Mouse (Mus musculus) heart, embryonic 16.5 days (tissue): ENCODE data around the gene Sh3bp5. TPM values are rescaled to one million over a fixed set of nuclear protein-coding genes. Genes with fewer than 3 reads are reported as not detected.
"Not testable (repeated sequence)": the region's sequence is repeated elsewhere in the genome, so short reads cannot be mapped to it uniquely, and the experiment has no call there.

Experiments
- ATAC-seq: fragments of 200-750 bp; cut with Nextera tagmentation; replicated peaks from 2 replicates; pipeline ENCODE4 v1.8.0; 2017; ENCODE audit warnings: moderate number of reproducible peaks; ENCODE audit not compliant: insufficient read depth, low FRiP score; ENCODE audit errors: extremely low read depth
- H3K27ac ChIP-seq: fragments of 300-500 bp; sonication (generic); 2 replicates; pipeline ENCODE4 v1.5.1; 2014; ENCODE audit warnings: mild to moderate bottlenecking, low read length, control low read depth, moderate library complexity
- H3K27me3 ChIP-seq: fragments of 300-500 bp; sonication (generic); 2 replicates; pipeline ENCODE4 v1.6.1; 2014; ENCODE audit warnings: low read length, mixed read lengths; ENCODE audit not compliant: control insufficient read depth, insufficient read depth
- H3K36me3 ChIP-seq: fragments of 300-500 bp; sonication (generic); 2 replicates; pipeline ENCODE4 v1.6.1; 2014; ENCODE audit not compliant: control insufficient read depth, insufficient read depth
- H3K4me1 ChIP-seq: fragments of 300-500 bp; sonication (generic); 2 replicates; pipeline ENCODE4 v1.6.1; 2014; ENCODE audit warnings: low read length, mixed read lengths; ENCODE audit not compliant: control insufficient read depth, insufficient read depth
- H3K4me2 ChIP-seq: fragments of 300-500 bp; sonication (generic); 2 replicates; pipeline ENCODE4 v1.6.1; 2014; ENCODE audit warnings: low read depth, mild to moderate bottlenecking, control low read depth, low read length
- H3K4me3 ChIP-seq: fragments of 300-500 bp; sonication (generic); 2 replicates; pipeline ENCODE4 v1.5.1; 2014; ENCODE audit warnings: mild to moderate bottlenecking, control low read depth, low read length
- H3K9ac ChIP-seq: fragments of 300-500 bp; sonication (generic); 2 replicates; pipeline ENCODE4 v1.6.1; 2014; ENCODE audit warnings: low read length, control low read depth
- H3K9me3 ChIP-seq: fragments of 300-500 bp; sonication (generic); replicated peaks from 2 replicates; pipeline ENCODE4 v1.6.1; 2016; ENCODE audit warnings: low read length; ENCODE audit not compliant: control insufficient read depth
- WGBS: fragments of 180-500 bp; shearing (Covaris S2); extraction: QIAGEN DNeasy Blood & Tissue Kit; methylation state at CpG from one replicate; pipeline ENCODE4 v1.1.7; 2014; 5-methylcytosine and 5-hydroxymethylcytosine counted together
- polyA plus RNA-seq: library from polyadenylated mRNA; unstranded; fragments of >200 nt; fragmentation: Nextera tagmentation; extraction: Ambion mirVana; gene quantifications from 2 replicates; pipeline ENCODE4 v1.2.1, GENCODE M21; 2015

Gene Sh3bp5
- polyA plus RNA-seq, 1 experiment from 2014 or later, result 25.8 TPM

- Histone ChIP-seq H3K4me3 (no peak overlapping the region), H3K27me3 (no peaks in the 10 kb centered on the region), H3K36me3 (no peaks in the 10 kb centered on the region), H3K9me3 (no peaks in the 10 kb centered on the region), H3K4me1 (no peaks in the 10 kb centered on the region), H3K9ac (no peak overlapping the region), H3K4me2 (no peak overlapping the region), H3K27ac (no peak overlapping the region)
- ATAC-seq, result no peak
- 76% methylated on average over 6 of the region's 6 CpGs for WGBS
These were observed 20.3 kb upstream of the Sh3bp5 start for GRCm38 (mm10) chr14:31456064-31456721.

DNA sequence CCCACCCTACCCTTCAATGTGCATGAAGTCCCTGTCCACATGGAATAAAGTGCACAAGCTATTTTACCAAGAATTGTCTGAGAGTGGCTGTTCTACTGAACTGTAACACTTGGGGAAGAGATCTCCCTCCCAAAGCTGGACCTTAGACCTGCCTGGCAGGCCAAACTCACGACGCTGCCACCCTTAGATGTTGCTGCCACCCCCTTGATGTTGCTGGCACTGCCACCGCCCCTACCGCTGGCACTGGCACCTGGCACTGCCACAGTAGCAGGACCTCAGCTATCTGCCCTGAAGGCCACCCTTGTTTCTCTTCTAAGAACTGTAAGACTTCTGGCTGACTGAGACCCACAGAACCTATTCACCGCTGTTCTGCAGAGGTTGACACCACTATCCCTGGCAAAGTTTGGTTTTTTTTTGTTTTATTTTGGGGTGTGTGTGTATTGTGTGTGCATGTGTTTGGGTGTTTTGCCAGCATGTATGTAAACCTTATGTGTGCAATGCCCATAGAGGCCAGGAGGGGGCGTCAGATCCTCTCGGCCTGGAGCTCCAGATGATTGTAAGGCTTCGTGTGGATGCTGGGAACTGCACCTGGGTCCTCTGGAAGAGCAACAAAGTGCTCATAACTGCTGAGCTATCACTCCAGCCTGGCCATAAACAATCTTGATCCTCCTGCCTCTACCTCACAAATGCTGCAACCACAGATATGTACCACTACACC is 19.1 kb upstream of the Sh3bp5 start:
- no peak overlapping the region for H3K4me3 ChIP-seq
- ATAC-seq, result no peak
- H3K9me3 ChIP-seq, result no peaks in the 10 kb centered on the region
- no peak overlapping the region for H3K9ac ChIP-seq
- H3K36me3 ChIP-seq, result no peaks in the 10 kb centered on the region
- H3K27me3 ChIP-seq, result no peaks in the 10 kb centered on the region
- no peak overlapping the region for H3K4me2 ChIP-seq
- no peak overlapping the region for H3K27ac ChIP-seq
- H3K4me1 ChIP-seq, result no peaks in the 10 kb centered on the region
- 84% methylated on average over 8 of the region's 8 CpGs for WGBS

- WGBS, result 78% methylated on average over 12 of the region's 12 CpGs
- not testable (repeated sequence) for H3K27ac ChIP-seq, H3K4me1 ChIP-seq, H3K36me3 ChIP-seq, H3K27me3 ChIP-seq, ATAC-seq, H3K4me2 ChIP-seq, H3K4me3 ChIP-seq, H3K9ac ChIP-seq, H3K9me3 ChIP-seq
These were observed 18.1 kb upstream of the Sh3bp5 start for GRCm38 (mm10) chr14:31453946-31454345.

- no peaks in the 10 kb centered on the region for H3K36me3 ChIP-seq
- H3K4me1 ChIP-seq, result no peaks in the 10 kb centered on the region
- no peaks in the 10 kb centered on the region for H3K27me3 ChIP-seq
- H3K9me3 ChIP-seq, result no peaks in the 10 kb centered on the region
- peak overlapping the region; percentile 15; the same call in 1 of the 2 replicates for H3K27ac ChIP-seq
- no peak overlapping the region for H3K9ac ChIP-seq
- no peak overlapping the region for H3K4me3 ChIP-seq
- 65% methylated on average over 5 of the region's 5 CpGs for WGBS
- no peak overlapping the region for H3K4me2 ChIP-seq
- no peak for ATAC-seq
These were observed 13.1 kb upstream of the Sh3bp5 start for GRCm38 (mm10) chr14:31448994-31449393.

DNA sequence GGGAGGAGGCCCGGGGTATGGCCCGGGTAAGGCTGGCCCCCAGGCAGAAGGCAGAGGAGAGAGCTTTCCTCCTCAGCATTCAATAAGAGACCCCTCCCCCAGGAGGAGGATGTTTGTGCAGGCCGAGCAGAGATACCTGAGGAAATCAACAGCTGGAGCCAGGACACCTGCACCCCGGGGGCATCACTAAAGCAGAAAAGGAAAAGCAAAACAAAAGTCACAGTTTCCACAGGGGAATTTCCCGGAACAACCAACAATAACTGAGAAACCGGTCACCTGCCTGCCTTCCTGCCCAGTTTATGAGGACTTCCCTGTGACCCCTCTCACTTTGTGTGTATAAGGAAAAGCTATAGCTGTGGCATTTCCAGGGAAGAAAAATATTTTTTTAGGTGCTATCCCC is 7.7 kb upstream of the Sh3bp5 start:
- 55% methylated on average over 6 of the region's 6 CpGs for WGBS

DNA sequence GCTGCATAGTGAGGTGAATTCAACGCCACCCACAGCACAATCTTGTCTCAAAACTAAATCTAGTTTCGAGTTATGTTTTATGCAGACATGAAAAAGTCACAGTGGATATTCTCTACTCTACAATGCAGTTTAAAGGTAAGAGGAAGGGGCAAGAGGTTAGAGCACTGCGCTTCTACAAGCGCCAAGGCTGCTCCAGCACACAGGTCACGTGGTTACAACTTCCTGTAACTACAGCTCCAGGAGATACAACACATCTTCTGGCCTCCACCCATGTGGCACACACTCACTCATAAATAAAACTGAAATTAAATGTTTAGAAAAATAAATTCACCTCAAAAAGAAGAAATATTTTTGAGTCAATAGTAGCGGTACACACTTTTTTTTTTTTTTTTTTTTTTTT is 4.8 kb upstream of the Sh3bp5 start:
- Histone ChIP-seq H3K4me2 (no peak overlapping the region), H3K4me3 (no peak overlapping the region), H3K27ac (no peak overlapping the region), H3K9me3 (no peaks in the 10 kb centered on the region), H3K27me3 (0 out of 2 replicates have a peak, but pooled peaks cover 3% of the 10 kb centered on the region), H3K36me3 (no peaks in the 10 kb centered on the region), H3K9ac (no peak overlapping the region), H3K4me1 (peaks cover 3% of the 10 kb centered on the region)
- WGBS, result 86% methylated on average over 6 of the region's 6 CpGs
- no peak for ATAC-seq

More for the DNA sequence above, 7.7 kb upstream of the Sh3bp5 start:
- Histone ChIP-seq H3K36me3 (no peaks in the 10 kb centered on the region), H3K9me3 (no peaks in the 10 kb centered on the region), H3K4me2 (no peak overlapping the region), H3K4me3 (no peak overlapping the region), H3K9ac (no peak overlapping the region), H3K4me1 (no peaks in the 10 kb centered on the region), H3K27ac (no peak overlapping the region), H3K27me3 (no peaks in the 10 kb centered on the region)
- no peak for ATAC-seq

- ATAC-seq, result no peak
- WGBS, result 36% methylated on average over 3 of the region's 3 CpGs
These were observed 4.4 kb upstream of the Sh3bp5 start for GRCm38 (mm10) chr14:31440230-31440629.

GRCm38 (mm10) chr14:31439279-31439678 is 3.4 kb upstream of the Sh3bp5 start:
- Histone ChIP-seq H3K9ac (no peak overlapping the region), H3K36me3 (no peaks in the 10 kb centered on the region), H3K27me3 (0 out of 2 replicates have a peak, but pooled peaks cover 3% of the 10 kb centered on the region), H3K4me3 (no peak overlapping the region), H3K27ac (no peak overlapping the region), H3K9me3 (no peaks in the 10 kb centered on the region), H3K4me1 (peaks cover 10% of the 10 kb centered on the region), H3K4me2 (no peak overlapping the region)
- WGBS, result 71% methylated on average over 11 of the region's 11 CpGs
- no peak for ATAC-seq

More at GRCm38 (mm10) chr14:31440230-31440629, 4.4 kb upstream of the Sh3bp5 start:
- Histone ChIP-seq H3K4me2 (no peak overlapping the region), H3K9me3 (no peaks in the 10 kb centered on the region), H3K36me3 (no peaks in the 10 kb centered on the region), H3K4me1 (peaks cover 5% of the 10 kb centered on the region), H3K9ac (no peak overlapping the region), H3K4me3 (no peak overlapping the region), H3K27ac (no peak overlapping the region), H3K27me3 (0 out of 2 replicates have a peak, but pooled peaks cover 3% of the 10 kb centered on the region)

DNA sequence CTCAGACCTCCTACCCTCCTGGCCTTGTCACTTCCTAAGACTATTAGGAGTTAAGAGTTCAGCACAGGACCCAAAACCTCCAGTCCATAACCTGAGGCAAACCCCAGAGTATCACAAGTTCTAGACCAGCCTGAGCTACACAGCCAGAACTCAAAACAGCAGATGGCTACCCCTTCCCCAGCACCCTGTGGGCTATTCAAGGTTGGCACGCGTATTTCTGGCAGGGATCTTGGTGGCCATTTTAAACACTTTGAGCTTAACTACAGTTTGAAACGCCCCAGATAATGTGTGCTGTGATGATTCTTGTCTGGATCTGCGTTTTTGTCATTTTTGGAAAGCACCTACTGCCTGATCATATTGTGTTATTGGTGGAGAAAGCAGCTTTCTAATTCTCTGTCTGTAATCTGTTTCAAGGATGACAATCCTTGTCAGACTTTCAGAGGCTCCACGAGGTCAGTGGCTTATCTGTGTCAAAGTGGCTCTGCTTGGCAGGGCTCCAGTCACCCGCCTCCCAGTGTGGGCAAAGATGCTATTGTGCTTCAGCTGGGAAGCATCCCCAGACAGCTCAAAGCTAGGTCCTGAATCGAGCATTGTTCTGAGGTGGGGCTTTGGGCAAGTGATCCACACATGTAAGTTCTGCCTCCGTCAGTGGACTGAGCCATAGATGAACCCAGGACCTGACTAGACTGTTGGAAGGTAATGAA is 2.1 kb upstream of the Sh3bp5 start:
- H3K4me2 ChIP-seq, result no peak overlapping the region
- H3K4me3 ChIP-seq, result no peak overlapping the region
- H3K36me3 ChIP-seq, result no peaks in the 10 kb centered on the region
- no peaks in the 10 kb centered on the region for H3K9me3 ChIP-seq
- 50% methylated on average over 8 of the region's 8 CpGs for WGBS
- no peak overlapping the region for H3K27ac ChIP-seq
- no peak for ATAC-seq
- H3K9ac ChIP-seq, result no peak overlapping the region
- peaks cover 21% of the 10 kb centered on the region for H3K4me1 ChIP-seq
- 0 out of 2 replicates have a peak, but pooled peaks cover 3% of the 10 kb centered on the region for H3K27me3 ChIP-seq
